Mouse (Mus musculus) stomach, embryonic 14.5 days (tissue): ENCODE results near the gene 2810006K23Rik. TPM values are rescaled to one million over a fixed set of nuclear protein-coding genes. Genes with fewer than 3 reads are reported as not detected.
"Not testable (repeated sequence)": the region's sequence is repeated elsewhere in the genome, so short reads cannot be mapped to it uniquely, and the experiment has no call there.

Source experiments
- ATAC-seq: fragments of 200-750 bp; cut with Nextera tagmentation; 2 replicates; pipeline ENCODE4 v1.8.0; 2017; ENCODE audit warnings: low read depth, moderate TSS enrichment; ENCODE audit not compliant: insufficient number of reproducible peaks, insufficient read depth, low FRiP score
- H3K27ac ChIP-seq: fragments of 300-500 bp; sonication (generic); 2 replicates; pipeline ENCODE4 v1.5.1; 2014; ENCODE audit warnings: mild to moderate bottlenecking, low read length, moderate library complexity, mixed read lengths
- H3K27me3 ChIP-seq: fragments of 300-500 bp; sonication (generic); 2 replicates; pipeline ENCODE4 v1.6.1; 2014; ENCODE audit warnings: low read length, control low read depth, mixed read lengths; ENCODE audit not compliant: control insufficient read depth, insufficient read depth
- H3K36me3 ChIP-seq: fragments of 300-500 bp; sonication (generic); 2 replicates; pipeline ENCODE4 v1.6.1; 2014; ENCODE audit warnings: mild to moderate bottlenecking, control low read depth, low read length, moderate library complexity, mixed read lengths; ENCODE audit not compliant: control insufficient read depth, insufficient read depth
- H3K4me1 ChIP-seq: fragments of 300-500 bp; sonication (generic); 2 replicates; pipeline ENCODE4 v1.6.1; 2014; ENCODE audit warnings: low read length, control low read depth, mixed read lengths; ENCODE audit not compliant: control insufficient read depth, insufficient read depth
- H3K4me2 ChIP-seq: fragments of 300-500 bp; sonication (generic); replicated peaks from 2 replicates; pipeline ENCODE4 v1.6.1; 2014; ENCODE audit warnings: low read depth, low read length, control low read depth
- H3K4me3 ChIP-seq: fragments of 300-500 bp; sonication (generic); 2 replicates; pipeline ENCODE4 v1.5.1; 2014; ENCODE audit warnings: low read depth, low read length, control low read depth
- H3K9ac ChIP-seq: fragments of 300-500 bp; sonication (generic); replicated peaks from 2 replicates; pipeline ENCODE4 v1.6.1; 2014; ENCODE audit warnings: low read depth, mild to moderate bottlenecking, control low read depth, low read length, moderate library complexity, mixed read lengths
- H3K9me3 ChIP-seq: fragments of 300-500 bp; sonication (generic); 2 replicates; pipeline ENCODE4 v1.6.1; 2016; ENCODE audit warnings: low read depth, low read length, control low read depth; ENCODE audit not compliant: control insufficient read depth
- WGBS: fragments of 180-500 bp; shearing (Covaris S2); extraction: QIAGEN DNeasy Blood & Tissue Kit; methylation state at CpG from one replicate; pipeline ENCODE4 v1.1.7; 2014; 5-methylcytosine and 5-hydroxymethylcytosine counted together
- polyA plus RNA-seq: library from polyadenylated mRNA; unstranded; fragments of >200 nt; fragmentation: Nextera tagmentation; extraction: Ambion mirVana; gene quantifications from 2 replicates; pipeline ENCODE4 v1.2.1, GENCODE M21; 2014

The 2810006K23Rik gene
- polyA plus RNA-seq, 1 experiment from 2014 or later = 10.8 TPM

- no peak overlapping the region for H3K4me2 ChIP-seq
- H3K27me3 ChIP-seq = no peaks in the 10 kb centered on the region
- H3K9me3 ChIP-seq = no peaks in the 10 kb centered on the region
- WGBS = 58% methylated on average over 3 of the region's 3 CpGs
- no peaks in the 10 kb centered on the region for H3K36me3 ChIP-seq
- no peak overlapping the region for H3K9ac ChIP-seq
- peaks cover 4% of the 10 kb centered on the region for H3K4me1 ChIP-seq
- ATAC-seq = no peak
- no peak overlapping the region for H3K4me3 ChIP-seq
- no peak overlapping the region for H3K27ac ChIP-seq
These were observed 28.8 kb downstream of the 2810006K23Rik start for GRCm38 (mm10) chr5:124356695-124357094.

DNA sequence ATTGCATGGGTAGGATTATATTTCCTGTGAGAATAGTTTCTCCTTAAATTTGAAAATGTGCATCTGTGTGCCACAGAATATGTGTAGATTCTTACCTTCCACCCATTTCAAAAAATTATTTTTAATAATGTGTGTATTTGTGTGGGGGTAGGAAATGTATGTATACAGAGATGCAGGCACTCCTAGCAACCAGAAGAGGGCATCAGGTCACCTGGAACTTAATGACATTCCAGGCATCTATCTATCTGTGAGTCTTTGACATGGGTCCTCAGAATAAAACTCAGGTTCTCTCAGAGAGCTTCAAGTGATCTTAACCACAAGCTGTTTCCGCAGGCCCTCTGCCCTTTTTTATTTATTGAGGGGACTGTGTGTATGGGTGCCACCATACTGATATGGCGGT is 31.8 kb downstream of the 2810006K23Rik start:
- Histone ChIP-seq H3K4me1 (no peaks in the 10 kb centered on the region), H3K27ac (no peak overlapping the region), H3K4me3 (no peak overlapping the region), H3K27me3 (no peaks in the 10 kb centered on the region), H3K9ac (no peak overlapping the region), H3K36me3 (no peaks in the 10 kb centered on the region), H3K9me3 (no peaks in the 10 kb centered on the region), H3K4me2 (no peak overlapping the region)
- ATAC-seq = no peak
- 83% methylated on average over 2 of the region's 2 CpGs for WGBS

DNA sequence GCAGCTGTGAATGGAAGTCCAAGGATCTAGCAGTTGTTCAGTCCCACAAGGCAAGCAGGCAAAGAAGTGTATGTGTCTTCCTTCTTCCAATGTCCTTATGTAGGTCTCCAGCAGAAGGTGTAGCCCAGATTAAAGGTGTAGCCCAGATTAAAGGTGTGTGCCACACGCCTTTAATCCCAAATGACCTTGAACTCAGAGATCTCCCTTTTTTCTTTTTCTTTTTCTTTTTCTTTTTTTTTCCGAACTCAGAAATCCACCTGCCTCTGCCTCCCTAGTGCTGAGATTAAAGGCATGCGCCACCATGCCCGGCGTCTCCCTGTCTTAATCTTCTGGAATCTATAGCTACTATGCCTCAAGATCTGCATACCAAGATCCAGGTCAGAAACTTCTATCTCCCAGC is 35.1 kb downstream of the 2810006K23Rik start, which contains the start of gene Cdk2ap1:
Cdk2ap1 (minus strand) TSS at position 101 of the 400 bp plus-strand sequence.
- H3K27ac ChIP-seq, ATAC-seq, H3K4me2 ChIP-seq, H3K4me1 ChIP-seq, H3K9me3 ChIP-seq, H3K4me3 ChIP-seq, H3K9ac ChIP-seq, H3K27me3 ChIP-seq, H3K36me3 ChIP-seq: not testable (repeated sequence)
- 89% methylated on average over 5 of the region's 5 CpGs for WGBS

DNA sequence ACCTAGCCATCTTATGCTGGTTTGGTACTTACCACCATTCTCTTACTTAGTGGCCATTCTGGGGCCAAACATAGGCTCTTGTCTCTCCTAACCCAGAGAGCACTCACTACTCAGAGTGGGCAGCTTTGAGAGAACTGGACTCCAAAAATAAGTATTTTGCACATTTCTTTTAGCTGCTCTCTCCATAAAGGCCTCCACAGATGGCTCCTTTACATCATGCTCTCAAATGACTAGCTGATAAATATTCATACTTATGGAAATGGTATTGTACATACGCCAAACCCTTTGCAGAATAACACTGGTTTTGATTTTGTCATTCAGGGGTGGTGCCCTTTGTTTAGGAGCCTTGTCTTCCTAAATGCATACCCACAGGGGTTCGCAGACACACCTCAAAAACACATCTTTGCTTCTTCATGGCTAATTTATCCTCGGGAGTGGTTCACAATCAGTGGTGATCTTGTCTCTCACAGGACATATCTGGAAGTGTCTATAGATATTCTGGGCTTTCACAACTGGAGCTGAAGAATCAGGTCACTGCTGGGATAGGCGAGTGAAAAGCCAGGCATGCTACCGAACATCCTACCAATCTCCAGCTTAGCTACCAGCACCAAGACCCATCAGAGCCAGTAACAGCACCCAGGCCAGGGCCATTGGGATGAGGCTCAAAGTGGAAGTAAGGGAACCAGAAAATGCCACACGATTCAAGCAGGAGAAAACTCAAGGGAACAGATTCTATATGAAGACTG is 36.5 kb downstream of the 2810006K23Rik start:
- no peaks in the 10 kb centered on the region for H3K27me3 ChIP-seq
- peaks cover 8% of the 10 kb centered on the region; the same call in 1 of the 2 replicates for H3K36me3 ChIP-seq
- no peak overlapping the region for H3K27ac ChIP-seq
- no peak for ATAC-seq
- no peak overlapping the region for H3K4me2 ChIP-seq
- no peaks in the 10 kb centered on the region for H3K4me1 ChIP-seq
- H3K9ac ChIP-seq = no peak overlapping the region
- 87% methylated on average over 6 of the region's 6 CpGs for WGBS
- no peaks in the 10 kb centered on the region for H3K9me3 ChIP-seq
- H3K4me3 ChIP-seq = no peak overlapping the region

- Histone ChIP-seq H3K27me3 (no peaks in the 10 kb centered on the region), H3K4me3 (no peak overlapping the region), H3K36me3 (peaks cover 19% of the 10 kb centered on the region), H3K9ac (no peak overlapping the region), H3K4me2 (no peak overlapping the region), H3K9me3 (no peaks in the 10 kb centered on the region), H3K27ac (no peak overlapping the region), H3K4me1 (no peaks in the 10 kb centered on the region)
- WGBS = 98% methylated on average over 2 of the region's 2 CpGs
- no peak for ATAC-seq
These were observed 37.9 kb downstream of the 2810006K23Rik start for GRCm38 (mm10) chr5:124365754-124366153.

DNA sequence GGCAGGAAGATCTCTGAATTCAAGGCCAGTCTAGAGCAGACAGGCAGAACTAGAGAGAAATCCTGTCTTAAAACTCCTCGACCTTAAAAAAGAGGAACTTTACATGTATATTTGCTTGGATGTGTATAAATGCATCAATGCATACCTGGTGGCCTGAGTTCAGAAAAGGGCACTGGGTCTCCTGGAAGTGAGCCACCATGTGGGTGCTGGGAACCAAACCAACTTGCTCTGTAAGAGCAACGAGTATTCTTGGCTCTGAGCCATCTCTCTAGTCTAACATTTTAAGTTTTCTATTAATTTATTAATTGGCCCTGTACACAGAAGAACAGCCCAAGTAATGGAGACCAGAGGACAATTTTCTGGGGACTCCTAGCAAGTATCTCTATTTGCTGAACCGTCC is 38.8 kb downstream of the 2810006K23Rik start:
- Histone ChIP-seq H3K36me3 (peaks cover 24% of the 10 kb centered on the region), H3K9ac (no peak overlapping the region), H3K4me2 (no peak overlapping the region), H3K4me3 (no peak overlapping the region), H3K27me3 (no peaks in the 10 kb centered on the region), H3K9me3 (no peaks in the 10 kb centered on the region), H3K4me1 (no peaks in the 10 kb centered on the region), H3K27ac (no peak overlapping the region)
- WGBS = 73% methylated on average over 3 of the region's 3 CpGs
- no peak for ATAC-seq

GRCm38 (mm10) chr5:124374298-124374697 is 46.4 kb downstream of the 2810006K23Rik start:
- H3K4me3 ChIP-seq = no peak overlapping the region
- no peak overlapping the region for H3K4me2 ChIP-seq
- H3K36me3 ChIP-seq = peaks cover 69% of the 10 kb centered on the region
- no peaks in the 10 kb centered on the region for H3K9me3 ChIP-seq
- 96% methylated on average over 7 of the region's 7 CpGs for WGBS
- H3K4me1 ChIP-seq = no peaks in the 10 kb centered on the region
- no peak overlapping the region for H3K27ac ChIP-seq
- no peaks in the 10 kb centered on the region for H3K27me3 ChIP-seq
- no peak for ATAC-seq
- no peak overlapping the region for H3K9ac ChIP-seq

DNA sequence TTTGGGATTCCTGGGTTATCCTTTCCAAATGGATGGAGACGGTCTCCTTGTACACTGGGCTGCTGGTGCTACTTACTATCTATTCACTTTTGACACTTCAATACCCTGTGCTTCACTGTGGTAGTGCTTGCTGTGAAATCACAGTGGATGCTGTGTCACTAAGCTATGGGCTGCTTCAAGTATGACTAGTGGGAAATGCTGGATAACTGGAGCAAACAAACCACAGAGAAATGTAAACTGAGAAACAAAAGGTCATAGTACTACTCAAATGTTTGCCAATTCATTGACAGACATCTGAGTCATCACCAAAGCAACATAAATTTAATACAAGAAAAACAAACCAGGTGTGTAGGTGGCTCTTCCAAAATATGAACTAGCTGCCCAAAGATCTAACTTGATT is 48.5 kb downstream of the 2810006K23Rik start:
- no peak overlapping the region for H3K4me3 ChIP-seq
- no peaks in the 10 kb centered on the region for H3K4me1 ChIP-seq
- no peak overlapping the region for H3K27ac ChIP-seq
- H3K9me3 ChIP-seq = no peaks in the 10 kb centered on the region
- ATAC-seq = no peak
- H3K27me3 ChIP-seq = no peaks in the 10 kb centered on the region
- no peak overlapping the region for H3K4me2 ChIP-seq
- 94% methylated on average over 1 of the region's 1 CpGs for WGBS
- no peak overlapping the region for H3K9ac ChIP-seq
- H3K36me3 ChIP-seq = peaks cover 69% of the 10 kb centered on the region

GRCm38 (mm10) chr5:124377149-124377548 is 49.3 kb downstream of the 2810006K23Rik start:
- peaks cover 71% of the 10 kb centered on the region for H3K36me3 ChIP-seq
- no peak overlapping the region for H3K4me2 ChIP-seq
- ATAC-seq = no peak
- no peak overlapping the region for H3K9ac ChIP-seq
- H3K4me3 ChIP-seq = no peak overlapping the region
- 88% methylated on average over 4 of the region's 4 CpGs for WGBS
- no peak overlapping the region for H3K27ac ChIP-seq
- no peaks in the 10 kb centered on the region for H3K9me3 ChIP-seq
- H3K4me1 ChIP-seq = no peaks in the 10 kb centered on the region
- H3K27me3 ChIP-seq = no peaks in the 10 kb centered on the region
